In genomic region chr16:76219233-76219632, GRCm38 (mm10) we compare ENCODE assay signal across 21 mouse cellular contexts.
"Had no signal": no experiment of that assay in that cellular context is flagged by ENCODE, and none has a peak within 500 bp of the region (broad histone marks: within the 10 kb centered on the region; RNA-seq: fewer than 3 reads in every experiment).

No protein-coding gene starts in this region.

- H3K27me3 ChIP-seq: limb, embryonic 12.5 days; limb, embryonic 15.5 days; megakaryocyte, embryonic 14.5 days; neural tube, embryonic 13.5 days; stomach, embryonic 15.5 days had no signal

- H3K9me3 ChIP-seq: limb, embryonic 12.5 days; limb, embryonic 15.5 days; megakaryocyte, embryonic 14.5 days; midbrain, embryonic 10.5 days; neural tube, embryonic 13.5 days; stomach, embryonic 15.5 days had no signal

- H3K36me3 ChIP-seq: limb, embryonic 12.5 days; limb, embryonic 15.5 days; midbrain, embryonic 10.5 days; neural tube, embryonic 13.5 days; stomach, embryonic 15.5 days had no signal

- H3K27ac ChIP-seq: limb, embryonic 12.5 days; limb, embryonic 15.5 days; liver, embryonic 14.5 days; midbrain, embryonic 10.5 days; neural tube, embryonic 13.5 days; stomach, embryonic 15.5 days had no signal

- H3K4me3 ChIP-seq: limb, embryonic 12.5 days; limb, embryonic 15.5 days; megakaryocyte, embryonic 14.5 days; midbrain, embryonic 10.5 days; neural tube, embryonic 13.5 days; stomach, embryonic 15.5 days had no signal

- H3K4me1 ChIP-seq: limb, embryonic 15.5 days; megakaryocyte, embryonic 14.5 days; neural tube, embryonic 13.5 days had no signal

- H3K9ac ChIP-seq: limb, embryonic 12.5 days; limb, embryonic 15.5 days; liver, embryonic 14.5 days; liver, postnatal 0 days; lung, embryonic 14.5 days; neural tube, embryonic 13.5 days; stomach, embryonic 15.5 days had no signal

- H3K4me2 ChIP-seq: limb, embryonic 12.5 days; limb, embryonic 15.5 days; liver, embryonic 11.5 days; lung, embryonic 14.5 days; neural tube, embryonic 13.5 days; stomach, embryonic 15.5 days had no signal

- ATAC-seq: liver, postnatal 0 days; lung, postnatal 0 days had no signal

- DNase-seq: kidney, adult 11 months; kidney, postnatal 10 days; kidney, postnatal 4 days; left cerebral cortex, postnatal 4 days; liver, postnatal 0 days; lung, embryonic 14.5 days; midbrain, embryonic 14.5 days; retina, postnatal 1 day; right cerebral cortex, postnatal 25 days; spleen, adult 18-20 months; thymus, adult 18-20 months; thymus, postnatal 36 days had no signal
